9 mouse cellular contexts compared by ENCODE assay signal in the genomic region with DNA sequence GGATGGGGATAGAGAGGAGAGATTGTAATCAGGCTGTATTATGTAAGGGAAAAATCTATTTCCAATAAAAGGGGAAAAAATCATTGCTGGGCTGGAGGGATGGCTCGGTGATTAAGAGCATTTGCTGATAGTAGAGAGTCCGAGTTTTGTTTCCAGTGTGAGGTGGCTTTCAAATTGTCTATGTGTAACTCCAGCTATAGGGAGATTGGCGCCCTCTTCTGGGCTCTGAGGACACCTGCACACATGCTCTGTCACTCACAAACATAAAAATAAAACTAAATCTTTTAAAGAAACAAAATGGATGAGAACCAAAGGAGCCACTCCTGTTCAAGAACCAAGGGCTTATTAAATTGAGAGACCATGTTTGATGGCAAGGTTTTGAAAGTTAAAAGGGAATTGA. TPM values are rescaled to one million over a fixed set of nuclear protein-coding genes. Genes with fewer than 3 reads are reported as not detected.
DNase-seq lines count a peak whose midpoint lies in the region; ATAC-seq lines count a peak whose summit lies in the region.
"Had no signal": no experiment of that assay in that cellular context is flagged by ENCODE, and none has a peak within 500 bp of the region (broad histone marks: within the 10 kb centered on the region; RNA-seq: fewer than 3 reads in every experiment).

No protein-coding gene starts in this region.

- no peaks in the 10 kb centered on the region; the same call in 1 of the 2 replicates for H3K9me3 ChIP-seq in midbrain, embryonic 14.5 days (ENCODE audit: control insufficient read depth, low read length)
- no peaks in the 10 kb centered on the region for H3K9me3 ChIP-seq in midbrain, embryonic 11.5 days (ENCODE audit: control insufficient read depth, low read length)
- H3K9me3 ChIP-seq in midbrain, embryonic 16.5 days (replicated peaks; ENCODE audit: control insufficient read depth, low read length, poor library complexity, severe bottlenecking), result no peaks in the 10 kb centered on the region

- no peak overlapping the region for H3K4me3 ChIP-seq in midbrain, embryonic 14.5 days (replicated peaks; ENCODE audit: low read depth, low read length)
- no peak overlapping the region for H3K4me3 ChIP-seq in midbrain, embryonic 11.5 days (ENCODE audit: low read depth, low read length)
- H3K4me3 ChIP-seq in midbrain, embryonic 16.5 days (ENCODE audit: low read depth, low read length), result no peak overlapping the region

- no peak overlapping the region for H3K27ac ChIP-seq in midbrain, embryonic 14.5 days (replicated peaks; ENCODE audit: low read depth, low read length)
- H3K27ac ChIP-seq in midbrain, embryonic 11.5 days (ENCODE audit: low read depth, low read length), result no peak overlapping the region
- no peak overlapping the region for H3K27ac ChIP-seq in midbrain, embryonic 16.5 days (ENCODE audit: low read length)

- no peaks in the 10 kb centered on the region for H3K27me3 ChIP-seq in midbrain, embryonic 14.5 days (ENCODE audit: control insufficient read depth, insufficient read depth, low read length)
- no peaks in the 10 kb centered on the region for H3K27me3 ChIP-seq in midbrain, embryonic 11.5 days (ENCODE audit: control insufficient read depth, insufficient read depth, low read length)
- H3K27me3 ChIP-seq in midbrain, embryonic 16.5 days (ENCODE audit: control insufficient read depth, insufficient read depth, low read depth, low read length), result no peaks in the 10 kb centered on the region

- DNase-seq in gastrocnemius, postnatal 10 days, result peak; percentile 7
- no peak for DNase-seq in gastrocnemius, postnatal 4 days (ENCODE audit: low spot score in 2 of 2)
- DNase-seq in midbrain, embryonic 14.5 days, result peak; percentile 65
- DNase-seq in midbrain, embryonic 11.5 days (ENCODE audit: low spot score, missing footprints), result no peak
- DNase-seq in cerebellum, adult 9-10 months, result peak; percentile 62
- DNase-seq in right cerebral cortex, postnatal 14 days, result peak; percentile 26
- no peak for DNase-seq in urinary bladder, postnatal 10 days (ENCODE audit: low spot score)
- DNase-seq: layer of hippocampus, postnatal 36 days had no signal

- H3K9ac ChIP-seq in midbrain, embryonic 14.5 days (replicated peaks; ENCODE audit: low read length), result no peak overlapping the region
- no peak overlapping the region for H3K9ac ChIP-seq in midbrain, embryonic 11.5 days (ENCODE audit: low read length)
- H3K9ac ChIP-seq in midbrain, embryonic 16.5 days (ENCODE audit: low read depth, low read length), result no peak overlapping the region

- no peak overlapping the region for H3K4me2 ChIP-seq in midbrain, embryonic 14.5 days (ENCODE audit: low read length)
- no peak overlapping the region for H3K4me2 ChIP-seq in midbrain, embryonic 11.5 days
- H3K4me2 ChIP-seq in midbrain, embryonic 16.5 days (ENCODE audit: low read length), result no peak overlapping the region

- 33% methylated on average over 3 of the region's 3 CpGs for WGBS in midbrain, embryonic 14.5 days
- 43% methylated on average over 3 of the region's 3 CpGs for whole genome bisulfite sequencing in midbrain, embryonic 11.5 days
- 27% methylated on average over 3 of the region's 3 CpGs for WGBS in midbrain, embryonic 16.5 days

- no peaks in the 10 kb centered on the region for H3K4me1 ChIP-seq in midbrain, embryonic 14.5 days (ENCODE audit: control insufficient read depth, insufficient read depth, low read length)
- H3K4me1 ChIP-seq in midbrain, embryonic 11.5 days (ENCODE audit: control insufficient read depth, insufficient read depth, low read length), result no peaks in the 10 kb centered on the region
- no peaks in the 10 kb centered on the region for H3K4me1 ChIP-seq in midbrain, embryonic 16.5 days (ENCODE audit: control insufficient read depth, insufficient read depth, low read length)

- H3K36me3 ChIP-seq in midbrain, embryonic 14.5 days (ENCODE audit: control insufficient read depth, insufficient read depth, low read length), result no peaks in the 10 kb centered on the region
- H3K36me3 ChIP-seq in midbrain, embryonic 11.5 days (ENCODE audit: control insufficient read depth, insufficient read depth, low read length), result no peaks in the 10 kb centered on the region
- no peaks in the 10 kb centered on the region for H3K36me3 ChIP-seq in midbrain, embryonic 16.5 days (ENCODE audit: control insufficient read depth, insufficient read depth, low read length)

- ATAC-seq in midbrain, embryonic 14.5 days (ENCODE audit: low FRiP score, low TSS enrichment), result no peak
- no peak for ATAC-seq in midbrain, embryonic 11.5 days (ENCODE audit: low FRiP score)
- no peak for ATAC-seq in midbrain, embryonic 16.5 days

RNA-seq across cellular contexts. Expression of a gene that starts 8.9 kb away (rescaled TPM):
- 1 to 10 TPM; 6.0 to 7.1 TPM for total RNA-seq in gastrocnemius, postnatal 10 days (2021)
- total RNA-seq in gastrocnemius, postnatal 4 days (2021), result 1 to 10 TPM; 4.0 to 4.8 TPM
- polyA plus RNA-seq in midbrain, embryonic 14.5 days (2014; fragmentation: Nextera tagmentation; extraction: Ambion mirVana), result 2,477 and 2,923 TPM in 2 replicates
- polyA plus RNA-seq in midbrain, embryonic 11.5 days (2014; fragmentation: Nextera tagmentation; extraction: Ambion mirVana), result 332 and 335 TPM in 2 replicates
- 3,227 and 3,475 TPM in 2 replicates for polyA plus RNA-seq in midbrain, embryonic 16.5 days (2015; fragmentation: Nextera tagmentation; extraction: Ambion mirVana)

RNA-seq across cellular contexts. Expression of a gene that starts 23.9 kb away (rescaled TPM):
- total RNA-seq in gastrocnemius, postnatal 10 days (2021), result under 1 TPM in 1 of 2 experiments, not detected in 1; 0.16 TPM
- under 1 TPM; 0.15 to 0.34 TPM for total RNA-seq in gastrocnemius, postnatal 4 days (2021)
- polyA plus RNA-seq in midbrain, embryonic 14.5 days (2014; fragmentation: Nextera tagmentation; extraction: Ambion mirVana), result 5.0 TPM in 2 replicates
- polyA plus RNA-seq in midbrain, embryonic 11.5 days (2014; fragmentation: Nextera tagmentation; extraction: Ambion mirVana), result 1.5 and 1.9 TPM in 2 replicates
- polyA plus RNA-seq in midbrain, embryonic 16.5 days (2015; fragmentation: Nextera tagmentation; extraction: Ambion mirVana), result 4.0 and 4.8 TPM in 2 replicates

Comparison
In these comparisons a context has a peak if more than half of its experiments do, and no peak if none do; other contexts are left out.
1. DNase-seq: peak in gastrocnemius, postnatal 10 days (single experiment), midbrain, embryonic 14.5 days (single experiment), cerebellum, adult 9-10 months (single experiment) and right cerebral cortex, postnatal 14 days (single experiment); none in gastrocnemius, postnatal 4 days (0 of 2), midbrain, embryonic 11.5 days (single experiment) and urinary bladder, postnatal 10 days (single experiment).